Mouse (Mus musculus) bone marrow macrophage, adult 2 months (primary cell): ENCODE data around the gene Acvr1.

Experiments
- CTCF ChIP-seq: IDR thresholded peaks from 2 replicates; pipeline ENCODE4 v1.5.1; 2012; ENCODE audit warnings: low read depth, mild to moderate bottlenecking, low read length, moderate library complexity
- POLR2A ChIP-seq: IDR thresholded peaks from 2 replicates; pipeline ENCODE4 v1.6.1; 2012; ENCODE audit warnings: mild to moderate bottlenecking, low read depth, low read length, borderline replicate concordance

- no peak for TF ChIP-seq CTCF
- no peak for TF ChIP-seq POLR2A
Measured at GRCm38 (mm10) chr2:58529860-58530440, 37.0 kb downstream of the Acvr1 start.
